Mouse (Mus musculus) heart, embryonic 13.5 days (tissue): ENCODE results near the gene Aqp2. TPM values are rescaled to one million over a fixed set of nuclear protein-coding genes. Genes with fewer than 3 reads are reported as not detected.

Source experiments
- ATAC-seq: fragments of 200-750 bp; cut with Nextera tagmentation; 2 replicates; pipeline ENCODE4 v1.8.0; 2017; ENCODE audit warnings: moderate TSS enrichment; ENCODE audit not compliant: insufficient number of reproducible peaks, low FRiP score, low TSS enrichment; ENCODE audit errors: extremely low read depth
- H3K27ac ChIP-seq: fragments of 300-500 bp; sonication (generic); replicated peaks from 2 replicates; pipeline ENCODE4 v1.5.1; 2015; ENCODE audit warnings: moderate library complexity, mild to moderate bottlenecking, inconsistent platforms
- H3K27me3 ChIP-seq: fragments of 300-500 bp; sonication (generic); replicated peaks from 2 replicates; pipeline ENCODE4 v1.6.1; 2015; ENCODE audit warnings: mild to moderate bottlenecking, inconsistent platforms
- H3K36me3 ChIP-seq: fragments of 300-500 bp; sonication (generic); 2 replicates; pipeline ENCODE4 v1.6.1; 2015; ENCODE audit warnings: mild to moderate bottlenecking, inconsistent platforms
- H3K4me1 ChIP-seq: fragments of 300-500 bp; sonication (generic); 2 replicates; pipeline ENCODE4 v1.6.1; 2015; ENCODE audit warnings: inconsistent platforms
- H3K4me2 ChIP-seq: fragments of 300-500 bp; sonication (generic); 2 replicates; pipeline ENCODE4 v1.6.1; 2015; ENCODE audit warnings: inconsistent platforms, mild to moderate bottlenecking, moderate library complexity
- H3K4me3 ChIP-seq: fragments of 300-500 bp; sonication (generic); 2 replicates; pipeline ENCODE4 v1.5.1; 2015; ENCODE audit warnings: moderate library complexity, mild to moderate bottlenecking, inconsistent platforms
- H3K9ac ChIP-seq: fragments of 300-500 bp; sonication (generic); 2 replicates; pipeline ENCODE4 v1.6.1; 2015; ENCODE audit warnings: inconsistent platforms, mild to moderate bottlenecking, moderate library complexity
- H3K9me3 ChIP-seq: fragments of 300-500 bp; sonication (generic); 2 replicates; pipeline ENCODE4 v1.6.1; 2016; ENCODE audit warnings: inconsistent platforms
- polyA plus RNA-seq: library from polyadenylated mRNA; unstranded; fragments of >200 nt; fragmentation: Nextera tagmentation; extraction: Ambion mirVana; gene quantifications from 2 replicates; pipeline ENCODE4 v1.2.1, GENCODE M21; 2015

The Aqp2 gene
- polyA plus RNA-seq, 1 experiment from 2014 or later: not detected

DNA sequence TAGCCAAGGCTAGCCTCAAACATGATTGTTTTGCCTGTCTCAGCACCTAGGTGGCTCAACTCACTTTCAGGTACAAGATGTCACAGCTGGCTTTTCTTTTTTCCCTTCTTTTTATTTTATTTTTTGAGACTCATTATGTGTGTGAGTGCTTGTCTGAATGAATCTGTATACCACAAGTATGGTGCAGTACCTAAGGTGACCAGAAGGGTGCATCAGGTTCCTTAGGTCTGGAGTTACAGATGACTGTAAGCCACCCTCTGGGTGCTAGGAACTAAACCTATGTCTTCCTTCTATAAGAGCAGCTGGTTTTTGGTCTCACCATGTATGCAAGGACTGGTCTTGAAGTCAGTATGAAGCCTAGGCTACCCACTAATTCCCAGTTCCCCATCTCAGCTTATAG, 52.8 kb downstream of the Aqp2 start:
- no peak for ATAC-seq
- H3K27me3 ChIP-seq: no peaks in the 10 kb centered on the region
- peaks cover 3% of the 10 kb centered on the region; the same call in 1 of the 2 replicates for H3K9me3 ChIP-seq
- no peaks in the 10 kb centered on the region for H3K4me1 ChIP-seq
- H3K9ac ChIP-seq: no peak overlapping the region
- H3K4me3 ChIP-seq: no peak overlapping the region
- H3K27ac ChIP-seq: no peak overlapping the region
- no peak overlapping the region for H3K4me2 ChIP-seq
- peaks cover 99% of the 10 kb centered on the region for H3K36me3 ChIP-seq

Other genes starting within 250 kb of the Aqp2 start
- gene Fmnl3, start 208.6 kb upstream of the Aqp2 start, polyA plus RNA-seq: 12.9 and 13.0 TPM in 2 replicates
- gene Tmbim6, start 186.2 kb upstream of the Aqp2 start, polyA plus RNA-seq: 248 and 251 TPM in 2 replicates
- gene Nckap5l, start 121.3 kb upstream of the Aqp2 start, polyA plus RNA-seq: 6.8 and 7.7 TPM in 2 replicates
- 10.5 and 13.7 TPM in 2 replicates for gene Bcdin3d, start 104.3 kb upstream of the Aqp2 start, polyA plus RNA-seq
- 0.12 and 0.22 TPM in 2 replicates for gene Faim2, start 50.9 kb upstream of the Aqp2 start, polyA plus RNA-seq
- 0.43 and 0.67 TPM in 2 replicates for gene Aqp5, start 11.7 kb downstream of the Aqp2 start, polyA plus RNA-seq
- gene Aqp6, start 22.3 kb downstream of the Aqp2 start, polyA plus RNA-seq: not detected in 2 replicates
- 119 and 125 TPM in 2 replicates for gene Racgap1, start 72.6 kb downstream of the Aqp2 start, polyA plus RNA-seq
- gene Asic1, start 91.3 kb downstream of the Aqp2 start, polyA plus RNA-seq: 1.6 and 1.8 TPM in 2 replicates
- gene Smarcd1, start 123.1 kb downstream of the Aqp2 start, polyA plus RNA-seq: 22.1 and 22.3 TPM in 2 replicates
- not detected in 2 replicates for gene Gm17349, start 126.4 kb downstream of the Aqp2 start, polyA plus RNA-seq
- gene Gpd1, start 138.5 kb downstream of the Aqp2 start, polyA plus RNA-seq: 1.3 and 1.8 TPM in 2 replicates
- gene Cox14, start 146.6 kb downstream of the Aqp2 start, polyA plus RNA-seq: 155 and 181 TPM in 2 replicates
- 51.6 and 54.7 TPM in 2 replicates for gene Cers5, start 193.8 kb downstream of the Aqp2 start, polyA plus RNA-seq